Mouse (Mus musculus) G1E (cell line): ENCODE measurements around the gene Saal1. TPM values are rescaled to one million over a fixed set of nuclear protein-coding genes. Genes with fewer than 3 reads are reported as not detected.
A peak's percentile ranks its signal among the peaks of the same experiment; 100 is the strongest.

Experiments
- ATAC-seq: 2 replicates; pipeline ENCODE4 v1.8.0; 2016; ENCODE audit warnings: mild to moderate bottlenecking; ENCODE audit not compliant: insufficient number of reproducible peaks, poor library complexity, low FRiP score, severe bottlenecking; ENCODE audit errors: extremely low read depth
- DNase-seq: peaks from one replicate; pipeline ENCODE4 v3.0.0; 2012; ENCODE audit warnings: low spot score
- H3K27me3 ChIP-seq: 2 replicates; pipeline ENCODE4 v1.6.1; 2012; ENCODE audit warnings: mild to moderate bottlenecking, low read length, inconsistent platforms; ENCODE audit not compliant: insufficient read depth
- H3K36me3 ChIP-seq: replicated peaks from 2 replicates; pipeline ENCODE3; 2012; ENCODE audit warnings: mild to moderate bottlenecking, inconsistent platforms
- H3K4me1 ChIP-seq: 2 replicates; pipeline ENCODE4 v1.6.1; 2012; ENCODE audit warnings: low read depth, low read length, inconsistent platforms, mixed read lengths; ENCODE audit not compliant: insufficient read depth
- H3K4me3 ChIP-seq: 2 replicates; pipeline ENCODE4 v1.5.1; 2012; ENCODE audit warnings: low read depth, mild to moderate bottlenecking, inconsistent platforms, low read length, moderate library complexity, mixed read lengths
- H3K9me3 ChIP-seq: replicated peaks from 2 replicates; pipeline ENCODE4 v1.6.1; 2012; ENCODE audit warnings: inconsistent platforms
- CTCF ChIP-seq: IDR thresholded peaks from 2 replicates; pipeline ENCODE4 v1.5.1; 2012; ENCODE audit warnings: low read depth, low read length, inconsistent platforms, mixed read lengths
- GATA1 ChIP-seq: IDR thresholded peaks from 2 replicates; pipeline ENCODE4 v1.6.1; 2012; ENCODE audit warnings: borderline replicate concordance, low read length, inconsistent platforms, mixed read lengths
- GATA2 ChIP-seq: IDR thresholded peaks from 2 replicates; pipeline ENCODE4 v1.6.1; 2012; ENCODE audit warnings: low read depth, low read length, inconsistent platforms, borderline replicate concordance
- POLR2AphosphoS5 ChIP-seq: IDR thresholded peaks from 2 replicates; pipeline ENCODE4 v1.6.1; 2012; ENCODE audit warnings: low read depth, low read length, inconsistent platforms; ENCODE audit not compliant: insufficient replicate concordance
- TAL1 ChIP-seq: conservative IDR thresholded peaks from 2 replicates; pipeline ENCODE4 v1.6.1; 2012; ENCODE audit warnings: low read depth, low read length, inconsistent platforms, mixed read lengths
- polyA plus RNA-seq: library from polyadenylated mRNA; stranded (reverse); fragments of >175 nt; gene quantifications from 2 replicates; pipeline ENCODE4 v1.2.3, GENCODE M21; 2012
- total RNA-seq, 2 experiments: library from RNA; stranded (forward) in 1 of 2; stranded (reverse) in 1 of 2; fragments of 200-1000 nt in 1 of 2; fragments of >200 nt in 1 of 2; fragmentation: Nextera tagmentation in 1 of 2; gene quantifications; 2 replicates each; pipeline ENCODE4 v1.2.3; 2014 to 2017

Gene Saal1
- total and polyA plus RNA-seq, 3 experiments: 4.4 to 34.4 (median 28.1) TPM

DNA sequence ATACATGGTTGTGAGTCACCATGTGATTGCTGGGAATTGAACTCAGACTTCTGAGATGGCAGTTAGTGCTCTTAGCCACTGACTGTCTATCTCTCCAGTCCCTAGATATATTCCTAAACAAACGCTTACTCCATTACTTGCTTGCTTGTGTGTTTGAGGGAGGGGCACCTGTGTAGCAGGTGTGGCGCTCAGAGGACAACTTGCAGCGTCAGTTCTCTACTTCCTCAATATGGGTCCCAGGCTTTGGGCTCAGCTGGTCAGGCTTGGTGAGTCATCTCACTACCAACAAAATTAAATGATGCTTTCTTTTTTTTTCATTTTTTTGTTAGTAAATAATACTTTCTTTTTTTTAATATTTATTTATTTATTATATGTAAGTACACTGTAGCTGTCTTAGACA, 32.1 kb downstream of the Saal1 start:
- TF ChIP-seq GATA1 (no peak), POLR2AphosphoS5 (no peak), GATA2 (no peak), TAL1 (no peak), CTCF (no peak)
- 0 out of 2 replicates have a peak, but pooled peaks cover 3% of the 10 kb centered on the region for H3K9me3 ChIP-seq
- H3K36me3 ChIP-seq: no peaks in the 10 kb centered on the region
- peaks cover 88% of the 10 kb centered on the region for H3K4me1 ChIP-seq
- no peak for DNase-seq
- no peak for ATAC-seq
- no peaks in the 10 kb centered on the region for H3K27me3 ChIP-seq
- H3K4me3 ChIP-seq: no peak overlapping the region

GRCm38 (mm10) chr7:46676808-46677360, 33.6 kb downstream of the Saal1 start:
- no peak for TF ChIP-seq GATA2
- TF ChIP-seq CTCF: no peak
- TF ChIP-seq POLR2AphosphoS5: no peak
- TF ChIP-seq GATA1: no peak
- no peak for TF ChIP-seq TAL1
- Histone ChIP-seq H3K36me3 (no peaks in the 10 kb centered on the region), H3K4me1 (peaks cover 87% of the 10 kb centered on the region), H3K4me3 (peak overlapping the region; percentile 2; the same call in 1 of the 2 replicates), H3K9me3 (0 out of 2 replicates have a peak, but pooled peaks cover 3% of the 10 kb centered on the region), H3K27me3 (no peaks in the 10 kb centered on the region)
- ATAC-seq: no peak
- DNase-seq: no peak

DNA sequence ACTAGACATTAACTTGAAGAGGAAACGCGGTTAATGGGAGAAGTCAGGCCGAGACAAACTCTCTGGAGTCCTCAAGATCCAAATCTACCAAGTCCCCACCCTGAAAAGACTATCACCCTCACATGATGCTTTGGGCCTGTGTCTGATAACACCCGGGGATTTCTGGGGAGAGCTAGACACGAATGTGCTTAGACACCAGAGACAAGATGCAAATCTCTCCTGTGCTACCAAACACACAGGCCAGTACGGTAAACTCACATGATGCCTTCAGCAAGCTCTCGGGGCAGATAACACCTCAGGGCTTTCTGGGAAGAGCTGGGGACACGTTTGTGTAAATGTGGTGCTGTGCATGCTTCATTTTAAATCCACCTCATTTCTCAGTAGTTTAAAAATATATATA, 34.6 kb downstream of the Saal1 start:
- 0 out of 2 replicates have a peak, but pooled peaks cover 3% of the 10 kb centered on the region for H3K9me3 ChIP-seq
- no peaks in the 10 kb centered on the region for H3K36me3 ChIP-seq
- peaks cover 87% of the 10 kb centered on the region for H3K4me1 ChIP-seq
- no peak overlapping the region; the same call in 1 of the 2 replicates for H3K4me3 ChIP-seq
- no peaks in the 10 kb centered on the region for H3K27me3 ChIP-seq
- DNase-seq (peak; percentile 65), ATAC-seq (peak; percentile 86)
- TF ChIP-seq GATA1 (no peak), TAL1 (peak; percentile 58)

DNA sequence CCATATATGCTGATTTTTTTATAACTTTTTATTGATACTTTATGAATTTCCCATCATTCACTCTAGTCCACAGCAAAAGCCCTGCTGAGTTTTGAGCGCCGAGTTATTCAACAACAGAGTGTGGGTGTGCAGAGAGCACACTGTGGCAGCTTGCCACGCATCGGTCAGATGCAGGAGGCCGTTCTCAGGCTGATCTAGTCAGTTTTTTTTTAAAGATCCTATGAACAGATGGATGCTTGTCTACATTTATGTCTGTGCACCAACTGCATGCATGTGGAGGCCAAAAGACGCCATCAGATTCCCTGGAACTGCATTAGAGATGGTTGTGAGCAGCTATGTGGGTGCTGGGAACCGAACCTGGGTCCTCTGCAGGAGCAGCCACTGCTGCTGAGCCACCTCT, 35.4 kb downstream of the Saal1 start:
- Histone ChIP-seq H3K9me3 (0 out of 2 replicates have a peak, but pooled peaks cover 3% of the 10 kb centered on the region), H3K4me3 (peak overlapping the region; percentile 46; the same call in 1 of the 2 replicates), H3K27me3 (no peaks in the 10 kb centered on the region), H3K4me1 (peaks cover 87% of the 10 kb centered on the region), H3K36me3 (no peaks in the 10 kb centered on the region)
- no peak for TF ChIP-seq CTCF
- TF ChIP-seq GATA2: no peak
- TF ChIP-seq POLR2AphosphoS5: no peak
- no peak for TF ChIP-seq GATA1
- TF ChIP-seq TAL1: no peak
- DNase-seq (no peak), ATAC-seq (no peak)

DNA sequence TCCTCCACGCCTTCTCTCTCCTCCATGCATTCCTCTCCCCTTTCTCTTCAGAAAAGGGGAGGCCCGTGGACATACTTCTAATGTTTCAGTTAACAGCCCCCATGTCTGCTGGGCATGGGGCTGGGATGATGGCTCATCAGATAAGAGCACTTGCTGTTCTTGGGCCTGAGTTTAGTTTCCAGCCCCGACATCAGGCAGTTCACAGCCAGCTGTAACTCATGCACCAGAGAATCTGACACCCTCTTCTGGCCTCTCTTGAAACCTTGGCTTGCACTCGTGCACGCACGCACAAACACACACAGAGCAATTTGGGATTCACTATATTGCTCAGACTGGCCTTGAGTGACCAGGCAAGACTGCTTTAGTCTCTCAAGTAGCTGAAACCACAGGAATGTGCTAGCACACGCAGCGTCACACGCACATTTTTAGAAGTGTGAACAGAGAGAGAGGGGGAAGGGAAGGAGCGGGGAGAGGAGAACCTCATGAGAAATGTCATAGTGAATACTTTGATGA, 38.3 kb downstream of the Saal1 start, which contains the start of gene Tph1:
Gene Tph1 (minus strand): TSS at position 378 of the 513 bp plus-strand sequence.
- H3K4me3 ChIP-seq: peak within 1 kb of the TSS; percentile 10; the same call in 1 of the 2 replicates
- ATAC-seq: no peak

GRCm38 (mm10) chr7:46667256-46667655, 43.2 kb downstream of the Saal1 start:
- Histone ChIP-seq H3K4me3 (peak overlapping the region; percentile 63), H3K4me1 (peaks cover 64% of the 10 kb centered on the region), H3K36me3 (peaks cover 9% of the 10 kb centered on the region), H3K27me3 (no peaks in the 10 kb centered on the region), H3K9me3 (no peaks in the 10 kb centered on the region)
- DNase-seq: no peak
- TF ChIP-seq GATA1 (no peak), TAL1 (no peak), CTCF (no peak), GATA2 (no peak), POLR2AphosphoS5 (no peak)
- peak; percentile 59 for ATAC-seq

More for the DNA sequence above, 38.3 kb downstream of the Saal1 start, which contains the start of gene Tph1:
- Histone ChIP-seq H3K4me1 (peaks cover 82% of the 10 kb centered on the region), H3K36me3 (no peaks in the 10 kb centered on the region), H3K27me3 (no peaks in the 10 kb centered on the region), H3K9me3 (0 out of 2 replicates have a peak, but pooled peaks cover 3% of the 10 kb centered on the region)
- no peak for DNase-seq
- TF ChIP-seq GATA1 (no peak), CTCF (no peak), TAL1 (no peak), GATA2 (no peak), POLR2AphosphoS5 (no peak)
